Mouse (Mus musculus) adipocyte (in vitro differentiated cells): Measurements from ENCODE around the gene Apba2.

Source experiments
- DNase-seq: peaks from one replicate; pipeline ENCODE4 v3.0.0-alpha.2; 2016; ENCODE audit warnings: low spot score

Apba2 gene

DNA sequence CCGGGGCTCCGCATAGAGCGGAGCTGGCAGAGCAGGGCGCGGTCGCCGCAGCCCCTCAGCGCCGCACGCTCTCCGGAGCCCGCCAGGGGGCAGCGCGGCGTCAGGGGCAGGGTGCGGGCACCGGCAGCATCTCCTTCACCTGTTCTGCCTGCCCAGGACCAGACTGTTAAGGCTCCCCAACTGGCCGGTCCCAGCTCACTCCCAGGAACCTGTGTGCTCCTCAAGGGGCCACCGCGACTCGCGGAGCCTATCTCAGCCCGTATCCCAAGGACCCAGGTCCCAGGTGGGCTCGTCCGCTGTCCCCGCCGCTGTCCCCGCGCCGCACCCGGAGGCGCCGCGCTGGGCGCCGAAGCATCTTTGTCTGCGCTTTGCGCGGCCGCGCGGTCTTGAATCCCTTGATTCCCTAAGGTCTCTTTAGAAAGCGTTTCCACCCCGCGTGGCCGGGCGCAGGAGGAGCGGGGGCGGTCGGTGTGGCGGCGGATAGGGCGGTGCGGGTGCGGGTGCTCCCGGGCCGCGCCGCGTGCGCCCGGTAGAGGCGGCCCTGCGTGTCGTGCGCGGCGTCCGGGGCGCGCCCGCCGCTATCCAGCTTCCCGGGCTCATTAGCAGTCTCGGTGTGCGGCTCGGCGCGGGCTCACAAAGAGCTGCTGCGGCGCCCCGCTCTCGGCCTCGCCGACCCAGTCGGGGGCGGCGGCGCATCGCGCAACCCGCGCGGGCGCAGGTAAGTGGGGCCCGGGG, at the start of gene Apba2:
Gene Apba2, plus strand, starts transcription at position 171 of the 735 bp plus-strand sequence.
- DNase-seq, result no peak

DNA sequence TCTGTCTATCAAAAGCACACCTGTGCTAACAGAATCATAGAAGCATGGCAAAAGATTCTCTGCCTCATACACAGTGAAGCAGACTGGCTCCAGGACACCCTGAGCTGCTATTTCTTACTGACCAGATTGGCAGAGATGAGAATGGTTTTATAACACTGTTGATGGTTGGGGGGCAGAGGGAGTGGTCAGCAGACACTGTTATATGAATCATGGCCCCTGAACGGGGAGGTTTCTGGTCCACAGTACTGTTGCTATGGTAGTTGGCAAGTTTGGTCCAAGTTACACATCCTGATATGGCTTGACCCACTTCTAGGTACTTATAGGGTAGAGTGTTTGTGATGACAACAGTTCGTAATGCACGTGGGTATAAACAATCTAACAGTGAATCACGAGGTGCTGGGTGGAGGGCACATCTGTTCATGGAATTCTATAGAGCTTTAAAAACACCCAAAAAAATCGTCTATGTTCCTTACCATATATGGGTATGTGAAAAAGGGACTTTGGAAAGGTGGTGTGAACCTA, 49.6 kb upstream of the Apba2 start:
- no peak for DNase-seq

DNA sequence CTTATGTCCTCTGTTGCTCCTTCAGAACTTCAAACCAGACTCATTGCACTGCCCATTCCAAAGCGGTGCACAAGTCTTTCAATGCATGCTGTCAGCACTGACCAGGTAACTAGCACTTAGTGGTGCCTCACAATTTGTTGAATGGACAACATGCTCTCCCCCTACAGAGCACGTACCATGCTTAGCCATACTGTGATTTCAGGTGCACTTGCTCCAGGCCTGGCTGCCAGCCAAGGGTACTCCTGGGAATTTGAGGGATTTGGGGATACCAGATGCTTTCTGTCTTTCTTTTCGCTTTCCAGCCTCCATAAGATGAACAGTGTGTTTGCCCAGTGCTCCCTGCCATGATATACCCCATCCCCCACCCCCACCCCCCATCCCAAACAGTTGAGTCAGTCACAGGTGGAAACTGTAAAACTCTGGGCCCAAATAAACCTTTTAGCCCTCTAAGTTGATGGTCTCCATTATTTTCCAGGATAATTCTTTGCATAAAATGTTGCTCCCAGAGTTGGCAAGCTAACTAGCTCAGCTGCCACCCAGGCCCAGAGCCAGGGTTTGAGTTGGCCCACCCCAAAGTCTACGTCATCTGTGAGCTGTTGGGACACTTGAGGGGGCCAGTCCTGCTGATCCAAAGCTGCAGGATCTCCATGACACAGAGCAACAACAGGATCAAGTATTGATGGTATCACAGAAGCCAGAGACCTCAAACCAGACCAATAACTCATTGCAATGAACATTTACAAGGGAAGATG, 48.9 kb upstream of the Apba2 start:
- DNase-seq, result no peak

DNA sequence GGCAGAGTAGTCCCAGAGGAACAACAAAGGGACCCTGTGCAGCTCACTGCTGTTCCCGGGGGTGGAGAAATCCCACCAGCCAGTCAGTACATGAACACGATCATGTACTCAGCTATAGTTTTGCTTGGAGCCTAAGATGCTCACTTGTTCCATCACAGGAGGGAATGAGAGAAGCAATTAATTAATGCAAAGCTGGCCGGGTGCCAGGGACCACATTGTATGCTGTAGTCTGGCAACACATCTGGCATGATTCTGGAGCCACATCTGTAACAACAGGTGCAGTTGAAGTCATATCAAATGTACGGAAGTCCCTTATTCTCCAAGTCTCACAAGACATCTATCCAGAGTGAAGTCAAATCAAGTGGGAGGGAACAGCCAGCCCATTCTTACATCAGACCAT, 45.3 kb upstream of the Apba2 start:
- no peak for DNase-seq

DNA sequence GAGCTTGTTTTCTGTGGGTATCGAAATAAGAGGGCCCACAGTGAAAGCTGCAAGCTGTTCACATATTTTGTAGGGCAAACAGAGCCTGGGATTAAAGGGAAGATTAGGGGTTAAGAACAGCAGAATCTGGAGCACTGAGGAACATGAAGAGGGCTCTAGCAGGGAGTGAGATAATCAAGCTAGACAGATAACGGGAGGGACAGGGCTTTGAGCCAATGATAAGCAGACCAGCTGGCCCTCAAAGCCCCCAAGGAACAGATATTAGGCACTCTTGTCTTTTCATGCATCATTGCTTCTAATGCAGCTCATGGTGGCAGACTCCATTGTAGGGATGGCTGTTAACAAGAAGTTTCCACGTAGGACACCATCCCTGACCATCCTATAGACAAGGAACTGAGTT, 44.8 kb upstream of the Apba2 start:
- DNase-seq, result no peak

DNA sequence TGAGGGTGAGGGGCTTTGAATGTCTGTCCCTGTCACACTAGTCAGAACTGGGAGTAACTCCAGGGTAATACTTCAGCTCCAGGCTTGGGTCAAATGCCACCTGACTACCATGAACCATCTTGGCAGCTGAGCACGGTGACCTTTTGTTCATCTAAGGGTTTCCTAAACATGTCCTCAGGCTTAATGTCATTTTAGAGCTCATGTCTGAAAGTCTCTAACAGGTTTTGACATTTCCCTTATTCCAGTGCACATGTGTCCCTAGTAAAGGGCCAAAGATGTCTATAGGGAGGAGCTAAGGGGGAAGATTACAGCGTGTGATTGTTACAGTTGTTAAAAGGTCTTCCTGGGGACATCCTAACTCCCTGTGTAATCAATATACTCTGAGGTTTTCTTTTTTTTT, 43.7 kb upstream of the Apba2 start:
- no peak for DNase-seq

DNA sequence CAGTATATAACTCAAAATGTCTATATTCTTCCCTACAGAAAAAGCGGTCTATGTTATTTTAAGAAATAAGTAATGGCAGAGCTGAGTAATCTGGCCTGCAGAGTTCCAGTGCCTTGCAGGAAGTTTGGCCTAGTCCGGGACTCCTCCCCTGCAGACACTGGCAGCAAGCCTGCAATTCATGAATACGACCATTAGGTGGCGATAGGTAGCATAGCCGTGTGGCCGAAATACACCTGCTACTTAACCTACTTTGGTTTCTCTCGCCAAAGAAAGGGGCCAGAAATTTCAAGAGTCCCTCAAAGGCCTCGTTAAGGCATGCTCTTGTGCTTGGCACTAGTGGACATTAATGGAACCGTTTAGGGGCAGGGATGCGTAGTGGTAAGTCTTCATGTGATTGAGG, 4.1 kb upstream of the Apba2 start:
- DNase-seq, result no peak

DNA sequence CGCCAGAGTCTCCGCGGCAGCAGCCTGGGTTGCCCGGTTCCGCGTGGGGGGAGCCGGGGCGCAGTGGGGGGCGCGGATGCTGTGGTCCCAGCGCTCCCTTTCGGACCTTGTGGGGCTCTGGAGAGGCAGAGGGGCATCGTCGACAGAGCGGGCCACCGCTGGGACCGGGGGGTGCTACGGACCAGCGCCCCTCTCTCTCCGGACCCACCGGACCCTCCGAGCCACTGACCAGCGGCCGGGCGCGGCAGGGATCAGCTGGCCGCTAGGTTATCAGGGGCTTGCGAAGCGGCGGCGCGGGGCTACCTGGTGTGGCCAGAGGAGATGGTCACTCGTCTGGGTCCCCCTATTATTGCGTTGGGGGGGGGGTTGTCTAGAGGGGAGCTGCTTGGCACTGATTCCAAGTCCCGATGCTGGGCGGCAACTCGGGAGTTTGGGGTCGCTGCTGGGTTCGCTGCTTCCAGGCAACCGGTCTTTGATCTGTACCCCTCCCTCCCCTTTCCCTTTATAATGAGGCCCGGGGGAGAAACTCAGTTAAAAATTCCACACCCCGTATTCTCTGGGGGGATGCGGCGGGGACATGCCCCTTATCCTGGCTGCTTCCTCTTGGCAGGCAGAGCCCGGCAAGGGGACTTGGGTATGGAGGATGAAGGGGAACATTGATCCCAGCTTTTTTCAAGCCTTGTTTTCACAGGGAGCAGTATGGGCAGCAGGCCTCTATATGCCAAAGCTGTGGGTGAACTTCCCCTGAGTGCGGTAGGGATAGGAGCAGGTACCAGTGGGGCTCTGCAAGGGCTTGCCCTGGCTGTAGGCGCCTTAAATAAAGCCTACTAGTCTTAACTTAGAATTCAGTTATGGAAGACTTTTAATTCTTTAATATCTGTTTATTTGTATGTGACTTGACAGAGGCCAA, 1.0 kb downstream of the Apba2 start:
- DNase-seq, result no peak

DNA sequence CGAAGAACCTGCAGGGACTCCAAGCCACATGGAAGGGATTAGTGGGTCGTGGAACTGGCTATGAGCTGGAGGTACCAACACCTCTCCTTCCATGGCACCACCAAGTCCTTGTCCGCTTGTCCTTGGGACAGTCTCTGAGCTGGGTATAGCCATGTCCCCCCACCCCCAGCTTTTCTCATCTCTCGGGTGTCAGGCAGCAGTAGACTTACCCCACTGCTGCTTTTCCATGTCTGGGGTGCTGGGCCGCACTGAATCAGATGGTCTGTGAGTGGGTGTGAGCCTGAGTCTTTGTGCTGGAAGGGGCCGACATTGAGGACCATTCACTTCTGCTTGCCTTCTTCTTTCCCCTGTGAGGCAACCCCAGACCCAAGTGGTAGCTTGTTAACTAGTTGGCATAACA, 2.1 kb downstream of the Apba2 start:
- DNase-seq, result no peak

DNA sequence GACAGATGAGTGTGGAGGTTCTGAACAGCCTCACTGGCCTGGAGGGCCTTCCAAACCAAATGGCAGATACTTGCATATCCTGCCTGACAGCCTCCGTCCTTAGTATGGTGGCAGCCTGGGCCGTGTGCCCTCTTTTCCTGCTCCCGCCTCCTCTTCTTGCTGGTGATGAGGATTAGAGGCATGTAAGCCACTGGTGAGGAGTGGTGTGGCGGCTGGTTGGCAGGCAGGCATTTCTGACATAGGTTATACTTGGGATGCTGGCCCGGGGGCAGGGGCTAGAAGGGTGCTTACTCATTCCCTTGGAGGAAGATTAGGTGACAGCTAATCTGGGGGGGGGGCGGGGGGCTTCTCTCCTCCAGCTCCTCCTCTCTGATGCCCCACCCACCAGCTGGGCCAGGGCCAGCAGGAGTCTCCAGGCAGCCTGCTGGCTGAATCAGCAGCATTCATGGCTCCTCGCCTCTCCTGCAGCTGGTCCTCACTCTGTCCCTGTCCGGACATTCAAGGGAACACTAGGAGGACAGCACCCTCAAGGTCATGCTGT, 3.3 kb downstream of the Apba2 start:
- DNase-seq, result no peak

DNA sequence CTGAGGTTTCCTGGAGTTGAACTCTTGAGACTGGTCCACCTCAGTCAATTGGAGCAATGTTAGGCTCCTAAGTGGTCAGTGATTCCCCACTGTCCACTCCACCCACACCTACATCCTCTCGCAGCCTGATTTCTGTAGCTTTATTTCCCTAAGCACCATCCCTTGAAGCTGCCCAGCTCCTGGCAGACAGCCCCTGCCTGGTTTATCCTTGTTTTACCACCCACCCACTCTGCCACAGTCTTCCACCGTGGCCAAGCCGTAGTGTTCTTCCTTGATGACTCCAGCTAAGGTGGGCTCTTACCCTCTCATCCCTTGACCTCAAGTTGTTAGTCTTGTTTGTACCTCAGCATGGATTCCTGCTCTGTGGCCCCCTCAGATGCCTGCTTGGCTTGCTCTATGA, 4.1 kb downstream of the Apba2 start:
- DNase-seq, result no peak

DNA sequence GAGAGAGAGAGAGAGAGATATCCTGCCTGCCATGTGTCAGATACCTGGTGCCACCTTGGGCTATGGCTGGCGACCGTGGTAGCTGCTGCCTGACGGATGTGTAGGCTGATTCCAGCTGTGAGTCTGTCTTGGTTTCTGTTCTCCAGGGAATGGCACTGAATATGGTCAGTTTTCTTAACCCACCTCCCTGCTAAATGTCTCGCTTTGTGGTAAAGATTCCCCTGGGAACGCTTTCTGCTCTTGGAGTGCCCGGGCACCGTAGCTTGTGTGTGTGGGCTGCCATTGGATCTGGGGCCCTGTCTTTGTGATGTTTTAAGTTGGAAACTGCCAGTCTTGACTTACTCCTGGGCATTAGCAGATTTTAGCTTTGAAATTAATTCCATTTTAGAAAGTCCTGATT, 7.3 kb downstream of the Apba2 start:
- DNase-seq, result no peak

DNA sequence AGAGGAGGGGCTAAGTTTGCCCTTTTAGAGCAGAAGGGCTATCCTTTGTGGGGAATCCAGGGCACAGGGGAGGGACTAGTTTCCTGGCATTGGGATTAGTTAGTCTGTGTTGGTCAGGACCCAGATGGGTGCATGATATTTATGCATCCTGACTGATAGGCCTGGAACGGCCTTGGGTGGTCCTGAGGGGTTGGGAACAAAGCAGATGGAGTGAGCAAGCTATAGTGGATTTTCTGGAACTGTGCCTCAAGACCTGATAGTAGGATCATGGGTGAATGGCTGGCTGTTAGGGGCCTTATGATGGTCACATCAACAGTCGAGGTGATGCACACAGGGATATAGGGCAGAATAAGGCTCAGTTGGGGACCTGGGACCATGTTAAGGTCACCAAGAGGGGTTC, 8.4 kb downstream of the Apba2 start:
- DNase-seq, result no peak

DNA sequence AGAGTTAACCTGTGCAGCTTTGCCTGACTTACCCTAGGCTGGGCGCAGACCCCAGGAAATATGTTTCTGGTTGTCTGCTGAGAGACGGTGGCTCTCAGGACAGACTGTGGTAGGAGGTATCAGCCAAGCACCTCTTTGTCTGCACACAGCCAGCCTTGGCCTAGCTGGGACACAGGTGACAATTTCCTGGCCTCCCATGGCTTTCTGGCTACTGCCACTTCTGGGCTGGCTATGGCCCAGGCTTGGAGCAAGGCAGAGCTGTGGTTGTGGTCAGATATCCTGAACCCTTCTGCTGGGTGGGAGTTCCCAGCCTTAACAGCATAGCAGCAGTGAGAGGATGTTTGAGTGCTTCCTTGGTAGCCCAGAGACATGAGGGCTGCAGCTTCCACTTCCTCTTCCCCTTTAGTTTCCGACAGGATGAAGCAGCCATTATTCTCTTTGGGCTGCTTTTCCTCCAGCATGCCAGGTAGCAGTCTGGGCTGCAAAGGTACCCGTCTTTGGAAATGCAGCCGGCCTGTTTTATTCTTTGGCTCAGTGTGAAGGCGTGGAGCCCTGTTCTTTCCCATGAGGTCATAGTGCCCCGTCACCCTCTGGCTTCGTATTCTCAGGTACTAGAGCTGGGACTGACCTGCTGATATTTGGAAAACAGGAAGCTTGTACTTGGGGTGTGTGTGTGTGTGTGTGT, 9.2 kb downstream of the Apba2 start:
- DNase-seq, result no peak

DNA sequence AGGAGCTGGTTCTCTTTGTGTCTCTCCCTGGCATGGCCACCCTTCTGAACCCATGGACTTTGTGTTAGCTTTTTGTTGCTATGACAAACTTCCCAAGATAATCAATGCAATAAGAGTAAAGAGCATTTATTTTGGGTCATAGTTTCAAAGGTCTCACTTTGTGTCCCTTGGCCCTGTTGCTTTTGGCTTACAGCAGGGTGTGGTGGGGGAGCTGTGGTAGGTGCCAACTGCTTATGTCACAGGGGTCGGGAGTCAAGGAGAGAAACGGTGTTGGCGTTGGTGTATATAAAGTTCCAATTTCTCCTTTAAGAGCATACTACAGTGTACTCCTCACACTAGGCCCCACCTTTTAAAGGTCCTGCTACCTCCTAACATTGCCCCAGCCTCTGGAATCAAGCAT, 12.1 kb downstream of the Apba2 start:
- no peak for DNase-seq

DNA sequence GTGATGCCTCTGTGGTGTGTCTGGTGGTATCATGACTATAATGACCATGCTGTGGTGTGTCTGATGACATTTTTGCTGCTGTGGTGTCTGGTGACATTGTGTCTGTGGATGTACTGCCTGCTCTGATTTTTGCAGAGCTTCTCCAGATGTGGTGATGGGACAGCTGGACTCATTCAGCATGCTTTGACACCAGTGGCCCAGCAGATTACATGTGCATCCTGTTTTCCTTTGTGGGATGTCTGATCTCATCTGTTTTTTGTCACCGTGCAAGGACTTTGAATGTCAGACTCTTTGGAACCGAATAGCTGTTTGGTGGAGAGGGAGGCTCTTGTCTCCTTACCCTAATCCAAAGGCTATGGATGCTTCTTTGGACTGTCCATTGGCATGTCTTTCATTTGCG, 13.8 kb downstream of the Apba2 start:
- no peak for DNase-seq

DNA sequence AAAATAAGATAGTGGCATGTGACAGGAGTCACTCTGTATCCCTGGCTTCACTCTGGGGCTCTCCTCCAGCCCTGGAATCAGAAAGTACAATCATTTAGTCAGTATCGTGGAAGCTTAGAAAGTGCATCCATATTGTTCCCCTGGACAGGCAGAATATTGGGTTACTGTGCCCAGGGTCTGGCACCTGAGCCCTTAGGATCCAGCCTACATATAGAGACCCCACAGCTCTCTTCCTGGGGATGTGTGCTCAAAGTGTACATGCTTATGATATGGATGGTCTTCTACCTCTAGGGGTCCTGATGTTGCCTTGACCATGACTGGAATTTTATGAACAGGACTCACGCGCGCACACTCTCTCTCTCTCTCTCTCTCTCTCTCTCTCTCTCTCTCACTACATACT, 14.4 kb downstream of the Apba2 start:
- DNase-seq, result no peak

DNA sequence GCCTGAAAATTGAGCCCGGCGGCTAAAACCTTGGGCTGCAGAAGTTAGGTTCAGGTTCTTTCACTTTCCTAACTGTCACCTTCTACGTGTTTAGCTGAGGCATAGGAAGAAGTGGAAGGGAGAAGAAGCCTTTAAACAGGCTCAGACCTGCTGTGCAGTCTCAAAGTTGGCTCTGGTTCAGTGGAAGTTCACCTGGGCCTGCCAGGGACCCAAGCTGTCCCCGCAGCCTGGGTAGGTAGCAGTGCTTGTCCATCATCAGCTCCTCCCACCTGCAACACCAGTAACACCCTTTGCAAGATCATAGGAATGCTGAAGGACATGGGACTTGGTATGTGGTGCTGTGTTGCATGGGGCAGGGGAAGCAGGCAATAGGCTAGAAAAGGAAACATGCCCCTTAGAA, 17.6 kb downstream of the Apba2 start:
- DNase-seq, result no peak

DNA sequence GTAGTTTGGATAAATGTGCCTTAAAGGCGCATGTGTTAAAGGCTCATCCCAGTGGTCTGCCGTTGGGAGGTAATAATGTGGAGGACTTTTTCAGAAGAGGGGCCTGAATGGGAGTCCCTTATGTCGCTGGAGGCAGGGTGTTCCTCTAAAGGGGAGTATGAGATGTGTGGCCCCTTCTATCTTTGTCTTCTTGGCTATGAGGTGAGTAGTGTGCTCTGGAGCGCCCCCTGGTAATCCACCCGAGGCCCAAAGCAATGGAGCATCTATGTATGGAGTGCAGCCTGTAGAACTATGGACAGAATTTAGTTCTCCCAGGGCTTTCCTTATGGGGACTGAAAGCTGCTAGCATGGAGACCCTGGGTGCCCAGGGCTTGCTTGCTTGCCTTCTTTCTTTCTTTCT, 18.0 kb downstream of the Apba2 start:
- DNase-seq, result no peak

DNA sequence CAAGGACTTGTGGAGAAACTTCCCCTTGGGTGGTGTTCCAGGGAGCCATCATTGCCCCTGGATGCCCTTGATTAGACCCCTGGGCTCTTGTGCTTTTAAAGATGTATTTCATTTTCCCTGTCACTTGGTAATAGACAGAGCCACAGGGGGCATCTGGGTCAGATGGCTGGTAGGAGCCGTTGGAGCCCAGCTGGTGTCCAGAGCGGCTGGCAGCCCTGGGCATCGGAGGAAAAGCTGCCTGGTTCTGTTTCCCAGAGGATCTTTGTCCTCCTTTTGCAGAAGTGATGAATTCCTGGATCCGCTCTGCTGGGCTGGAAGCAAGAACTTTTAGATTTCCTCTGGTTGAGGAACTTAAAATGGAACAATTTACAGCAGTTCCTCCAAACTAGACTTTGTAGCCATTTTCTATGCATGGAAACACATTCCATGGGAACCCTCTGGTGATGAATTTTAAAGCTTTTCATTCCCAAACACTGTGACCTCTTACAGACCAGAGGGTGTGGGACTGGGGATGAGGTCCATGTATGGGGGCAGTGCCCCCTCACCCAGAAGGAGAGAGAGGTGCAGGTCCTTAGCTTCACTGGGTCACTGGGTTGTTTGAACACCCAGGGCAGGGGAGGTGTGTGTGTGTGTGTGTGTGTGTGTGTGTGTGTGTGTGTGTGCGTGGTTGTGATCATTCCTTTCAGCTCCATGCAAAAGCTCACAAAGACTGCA, 20.3 kb downstream of the Apba2 start:
- no peak for DNase-seq

DNA sequence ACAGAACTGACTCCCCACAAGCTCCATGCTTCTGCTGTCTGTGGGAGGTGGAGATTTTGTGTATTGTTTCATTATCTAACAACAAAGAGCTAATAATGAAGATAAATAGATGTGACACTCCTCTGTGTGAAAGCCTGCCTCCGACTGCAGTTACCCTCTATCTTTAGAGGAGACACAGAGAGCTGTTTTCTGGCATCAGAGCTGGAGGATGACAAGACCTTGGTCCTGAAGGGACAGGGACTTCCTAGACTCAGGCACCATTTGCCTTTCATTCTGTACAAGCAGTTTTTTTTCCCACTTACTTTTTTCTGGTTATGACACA, 20.9 kb downstream of the Apba2 start:
- DNase-seq, result no peak
